Mouse (Mus musculus) bone marrow macrophage, adult 2 months (primary cell): ENCODE results near the gene Dock2.
"Not testable (repeated sequence)": the region's sequence is repeated elsewhere in the genome, so short reads cannot be mapped to it uniquely, and the experiment has no call there.

Experiments
- CTCF ChIP-seq: IDR thresholded peaks from 2 replicates; pipeline ENCODE4 v1.5.1; 2012; ENCODE audit warnings: low read depth, mild to moderate bottlenecking, low read length, moderate library complexity
- POLR2A ChIP-seq: IDR thresholded peaks from 2 replicates; pipeline ENCODE4 v1.6.1; 2012; ENCODE audit warnings: mild to moderate bottlenecking, low read depth, low read length, borderline replicate concordance

DNA sequence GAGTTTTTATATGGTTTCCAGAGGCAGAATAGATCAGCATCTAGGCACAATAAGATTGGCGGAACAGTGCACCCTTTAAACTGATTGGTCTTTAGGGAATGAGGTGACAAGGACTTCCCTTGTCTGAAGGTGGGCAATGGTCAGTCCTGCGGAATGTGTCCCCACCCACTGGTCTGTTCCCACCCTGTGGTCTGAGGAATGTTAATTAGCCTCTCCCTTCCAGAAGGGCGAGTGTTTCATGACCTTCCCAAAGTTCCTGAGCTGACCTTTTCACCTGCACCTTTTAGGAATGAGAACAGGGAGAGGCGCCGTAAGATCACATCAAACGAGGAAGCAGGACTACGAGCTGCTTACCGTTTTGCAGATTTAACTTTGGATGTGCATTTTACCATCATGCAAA, 14.4 kb upstream of the Dock2 start:
- not testable (repeated sequence) for TF ChIP-seq CTCF, POLR2A
